Mouse (Mus musculus): ENCODE measurements around the gene Nelfa.

DNA sequence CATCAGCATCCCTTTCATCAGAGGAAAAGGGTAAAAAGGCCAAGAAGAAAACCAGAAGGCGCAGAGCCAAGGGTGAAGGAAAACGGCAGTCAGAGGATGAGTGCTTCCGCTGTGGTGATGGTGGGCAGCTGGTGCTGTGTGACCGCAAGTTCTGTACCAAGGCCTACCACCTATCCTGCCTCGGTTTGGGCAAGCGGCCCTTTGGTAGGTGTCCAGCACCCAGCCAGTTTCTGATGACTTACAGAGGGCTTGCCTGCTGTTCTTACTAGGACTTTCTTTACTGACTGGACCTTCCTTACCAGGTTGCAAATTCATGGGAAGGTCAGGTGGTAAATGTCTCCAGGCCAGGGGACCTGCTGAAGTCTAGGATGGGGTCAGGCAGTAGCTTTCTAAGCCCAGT lies 42.8 kb downstream of the Nelfa start:
- TF ChIP-seq POLR2A (IDR thresholded peaks at IDR 0.05; ENCODE audit: borderline replicate concordance, low read depth, low read length) (no peak), CTCF (IDR thresholded peaks at IDR 0.05; ENCODE audit: low read depth, low read length) (no peak)

Data from bone marrow macrophage, adult 2 months (primary cell).